Mouse (Mus musculus): ENCODE data around the gene Slc15a1. TPM values are rescaled to one million over a fixed set of nuclear protein-coding genes. Genes with fewer than 3 reads are reported as not detected.
"Not testable (repeated sequence)": the region's sequence is repeated elsewhere in the genome, so short reads cannot be mapped to it uniquely, and the experiment has no call there.

The Slc15a1 gene
- polyA plus RNA-seq, 1 experiment from 2014 or later: not detected

DNA sequence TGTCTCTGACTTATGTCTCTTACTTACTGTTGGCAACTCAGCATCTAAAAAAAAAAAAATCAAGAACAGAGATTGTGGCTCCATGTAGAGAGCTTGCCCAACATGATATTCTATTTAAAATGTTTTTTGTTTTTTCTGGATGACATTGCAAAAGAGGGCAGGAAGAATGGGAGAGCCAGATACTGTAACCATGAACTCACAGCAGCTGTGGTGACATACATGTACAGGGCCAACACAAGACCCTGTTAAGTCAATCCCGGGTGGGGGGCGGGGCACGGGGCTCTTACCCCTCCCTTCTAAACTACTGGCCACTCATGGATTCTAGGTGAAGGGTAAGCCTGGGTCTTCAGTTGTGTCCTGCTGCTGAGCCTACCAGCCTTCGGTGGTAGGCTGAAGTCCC is 83.1 kb downstream of the Slc15a1 start:
- Histone ChIP-seq H3K4me3 (no peak overlapping the region), H3K27me3 (no peaks in the 10 kb centered on the region), H3K9me3 (replicated peaks) (no peaks in the 10 kb centered on the region; the same call in 1 of the 2 replicates), H3K27ac (no peak overlapping the region), H3K36me3 (ENCODE audit: poor library complexity, severe bottlenecking) (no peaks in the 10 kb centered on the region), H3K4me1 (no peaks in the 10 kb centered on the region), H3K9ac (no peak overlapping the region), H3K4me2 (no peak overlapping the region)
- 95% methylated on average over 4 of the region's 4 CpGs for WGBS
- ATAC-seq: no peak

DNA sequence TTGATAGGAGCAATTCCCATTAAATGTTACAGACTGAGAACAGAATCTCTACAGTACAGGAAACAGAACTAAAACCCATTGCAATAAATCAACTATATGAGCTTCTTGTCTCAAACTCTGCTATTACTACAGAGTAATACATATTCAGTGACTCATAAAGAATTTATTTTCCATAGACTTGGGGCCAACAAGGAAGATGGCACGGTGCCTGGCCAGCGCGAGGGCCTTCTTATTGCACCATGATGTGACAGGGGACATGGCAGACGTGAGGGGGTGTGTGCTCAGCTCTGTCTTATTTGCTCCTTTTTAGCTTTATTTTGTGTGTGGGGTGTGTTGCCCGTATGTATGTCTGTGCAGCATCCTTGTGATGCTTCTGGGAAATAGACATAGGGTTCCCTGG is 87.5 kb downstream of the Slc15a1 start:
- 86% methylated on average over 5 of the region's 5 CpGs for WGBS
- no peak overlapping the region for H3K4me2 ChIP-seq
- ATAC-seq: no peak
- H3K27ac ChIP-seq: no peak overlapping the region
- no peak overlapping the region for H3K4me3 ChIP-seq
- no peak overlapping the region for H3K9ac ChIP-seq
- H3K4me1 ChIP-seq: no peaks in the 10 kb centered on the region
- H3K27me3 ChIP-seq: no peaks in the 10 kb centered on the region
- H3K9me3 ChIP-seq (replicated peaks): no peaks in the 10 kb centered on the region; the same call in 1 of the 2 replicates
- H3K36me3 ChIP-seq (ENCODE audit: poor library complexity, severe bottlenecking): no peaks in the 10 kb centered on the region

DNA sequence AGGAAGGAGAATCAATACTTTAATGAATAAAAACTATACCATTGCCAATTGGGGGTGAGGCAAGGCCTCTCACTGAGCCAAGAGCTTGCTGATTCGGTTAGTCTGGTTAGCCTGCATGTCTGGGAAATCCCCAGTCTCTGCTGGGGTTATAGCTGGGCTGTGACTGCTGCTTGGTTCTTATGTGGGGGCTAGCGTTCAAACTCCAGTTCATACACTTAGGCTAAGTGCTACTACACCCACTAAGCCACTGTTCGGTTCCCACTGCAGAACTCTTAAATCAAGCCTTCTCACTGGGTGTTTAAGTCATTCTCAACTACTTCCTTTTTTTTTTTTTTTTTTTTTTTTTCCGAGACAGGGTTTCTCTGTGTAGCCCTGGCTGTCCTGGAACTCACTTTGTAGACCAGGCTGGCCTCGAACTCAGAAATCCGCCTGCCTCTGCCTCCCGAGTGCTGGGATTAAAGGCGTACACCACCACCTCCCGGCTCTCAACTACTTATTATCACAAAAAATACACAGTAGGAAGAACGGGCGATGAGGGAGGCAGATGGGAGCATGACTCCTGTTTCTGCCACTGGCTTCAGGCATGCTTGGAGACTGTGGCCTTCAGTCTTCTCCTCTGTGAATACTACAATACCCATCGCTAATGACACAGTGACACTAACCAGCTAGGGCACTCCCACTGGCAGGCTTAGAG is 88.3 kb downstream of the Slc15a1 start:
- Histone ChIP-seq H3K27me3 (no peaks in the 10 kb centered on the region), H3K9ac (no peak overlapping the region), H3K4me1 (no peaks in the 10 kb centered on the region), H3K36me3 (ENCODE audit: poor library complexity, severe bottlenecking) (no peaks in the 10 kb centered on the region), H3K4me2 (no peak overlapping the region), H3K9me3 (replicated peaks) (no peaks in the 10 kb centered on the region; the same call in 1 of the 2 replicates), H3K27ac (no peak overlapping the region), H3K4me3 (no peak overlapping the region)
- WGBS: 87% methylated on average over 11 of the region's 12 CpGs
- no peak for ATAC-seq

DNA sequence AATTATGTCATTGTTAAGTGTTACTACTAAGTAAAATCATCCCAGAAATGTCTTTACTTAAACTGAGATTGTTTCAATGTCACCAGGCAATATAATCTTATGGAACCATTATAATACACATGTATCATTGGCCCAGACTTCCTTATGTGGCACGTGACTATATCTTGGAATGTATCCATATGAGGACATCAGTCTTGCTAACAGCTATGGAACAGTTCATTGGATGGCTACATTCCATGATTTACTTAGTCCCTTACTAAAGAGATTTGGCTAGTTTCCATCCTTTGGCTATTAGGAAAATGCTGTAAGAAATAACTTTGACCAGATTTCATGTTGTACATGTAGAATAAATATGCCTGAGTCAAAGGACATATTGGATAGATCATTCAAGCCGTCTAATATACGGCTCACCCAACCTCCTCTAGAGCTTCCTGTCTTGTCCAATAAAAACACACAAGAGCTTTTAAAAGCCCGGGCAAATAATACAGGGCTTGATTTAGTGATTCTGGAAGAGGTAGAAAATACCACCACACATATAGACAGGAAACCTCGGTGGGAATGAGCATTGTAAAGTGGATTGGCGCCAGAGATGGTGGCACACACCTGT is 90.3 kb downstream of the Slc15a1 start:
- no peaks in the 10 kb centered on the region for H3K4me1 ChIP-seq
- H3K4me2 ChIP-seq: no peak overlapping the region
- 92% methylated on average over 6 of the region's 6 CpGs for WGBS
- no peak overlapping the region for H3K4me3 ChIP-seq
- no peak overlapping the region for H3K9ac ChIP-seq
- no peaks in the 10 kb centered on the region for H3K36me3 ChIP-seq (ENCODE audit: poor library complexity, severe bottlenecking)
- H3K27me3 ChIP-seq: no peaks in the 10 kb centered on the region
- H3K9me3 ChIP-seq (replicated peaks): no peaks in the 10 kb centered on the region
- H3K27ac ChIP-seq: no peak overlapping the region
- ATAC-seq: no peak

DNA sequence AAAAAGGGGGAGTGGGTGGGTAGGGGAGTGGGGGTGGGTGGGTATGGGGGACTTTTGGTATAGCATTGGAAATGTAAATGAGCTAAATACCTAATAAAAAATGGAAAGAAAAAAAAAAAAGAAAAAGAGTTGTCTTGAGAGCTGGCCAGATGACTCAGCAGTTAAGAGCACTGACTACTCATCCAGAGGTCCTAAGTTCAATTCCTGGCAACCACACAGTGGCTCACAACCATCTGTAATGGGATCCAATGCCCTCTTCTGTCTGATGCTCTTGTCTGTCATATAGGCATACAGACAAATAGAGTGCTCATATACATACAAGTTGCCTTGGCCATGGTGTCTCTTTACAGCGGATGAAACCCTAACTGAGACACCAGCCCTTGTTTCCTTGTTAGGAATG is 91.3 kb downstream of the Slc15a1 start:
- H3K9me3 ChIP-seq (replicated peaks); H3K36me3 ChIP-seq (ENCODE audit: poor library complexity, severe bottlenecking); ATAC-seq; H3K27ac ChIP-seq; H3K9ac ChIP-seq; H3K27me3 ChIP-seq; H3K4me3 ChIP-seq; H3K4me1 ChIP-seq; H3K4me2 ChIP-seq: not testable (repeated sequence)
- 90% methylated on average over 1 of the region's 1 CpGs for WGBS

Other genes with a start within 250 kb of the Slc15a1 start
- 24.3 and 26.1 TPM in 2 replicates for gene Stk24, start 125.2 kb downstream of the Slc15a1 start, polyA plus RNA-seq (2015; fragmentation: Nextera tagmentation; extraction: Ambion mirVana)

Data from forebrain, embryonic 13.5 days (tissue).